Mouse (Mus musculus) intestine, postnatal 0 days (tissue): ENCODE data around the gene Theg. TPM values are rescaled to one million over a fixed set of nuclear protein-coding genes. Genes with fewer than 3 reads are reported as not detected.
A peak's percentile ranks its signal among the peaks of the same experiment; 100 is the strongest.

ENCODE experiments used
- ATAC-seq: fragments of 200-750 bp; cut with Nextera tagmentation; 2 replicates; pipeline ENCODE4 v1.8.0; 2017; ENCODE audit warnings: mild to moderate bottlenecking, moderate TSS enrichment, moderate library complexity
- H3K27ac ChIP-seq: fragments of 300-500 bp; sonication (generic); 2 replicates; pipeline ENCODE4 v1.5.1; 2014; ENCODE audit warnings: mild to moderate bottlenecking, low read depth, low read length, moderate library complexity
- H3K27me3 ChIP-seq: fragments of 300-500 bp; sonication (generic); replicated peaks from 2 replicates; pipeline ENCODE4 v1.6.1; 2014; ENCODE audit warnings: low read length, mixed read lengths; ENCODE audit not compliant: control insufficient read depth, insufficient read depth
- H3K36me3 ChIP-seq: fragments of 300-500 bp; sonication (generic); 2 replicates; pipeline ENCODE4 v1.6.1; 2014; ENCODE audit warnings: mild to moderate bottlenecking, moderate library complexity; ENCODE audit not compliant: control insufficient read depth, insufficient read depth
- H3K4me1 ChIP-seq: fragments of 300-500 bp; sonication (generic); replicated peaks from 2 replicates; pipeline ENCODE4 v1.6.1; 2014; ENCODE audit warnings: antibody characterized with exemption, low read length, mixed read lengths; ENCODE audit not compliant: control insufficient read depth, insufficient read depth
- H3K4me2 ChIP-seq: fragments of 300-500 bp; sonication (generic); replicated peaks from 2 replicates; pipeline ENCODE4 v1.6.1; 2014; ENCODE audit warnings: low read depth, mild to moderate bottlenecking, moderate library complexity
- H3K4me3 ChIP-seq: fragments of 300-500 bp; sonication (generic); 2 replicates; pipeline ENCODE4 v1.5.1; 2014; ENCODE audit warnings: low read depth, low read length
- H3K9ac ChIP-seq: fragments of 300-500 bp; sonication (generic); 2 replicates; pipeline ENCODE4 v1.6.1; 2014; ENCODE audit warnings: mild to moderate bottlenecking, low read depth, low read length
- H3K9me3 ChIP-seq: fragments of 300-500 bp; sonication (generic); 2 replicates; pipeline ENCODE4 v1.6.1; 2016; ENCODE audit warnings: mixed run types; ENCODE audit not compliant: control insufficient read depth
- CTCF ChIP-seq: sonication (generic); IDR thresholded peaks from 2 replicates; pipeline ENCODE4 v1.5.1; 2016; ENCODE audit warnings: low read depth, mild to moderate bottlenecking, control low read depth, antibody characterized with exemption, moderate library complexity
- WGBS: fragments of 180-500 bp; shearing (Covaris S2); extraction: QIAGEN DNeasy Blood & Tissue Kit; methylation state at CpG from one replicate; pipeline ENCODE4 v1.1.7; 2014; 5-methylcytosine and 5-hydroxymethylcytosine counted together
- polyA plus RNA-seq: library from polyadenylated mRNA; unstranded; fragments of >200 nt; fragmentation: Nextera tagmentation; extraction: Ambion mirVana; gene quantifications from 2 replicates; pipeline ENCODE4 v1.2.1, GENCODE M21; 2015

The Theg gene
- polyA plus RNA-seq, 1 experiment from 2014 or later: not detected

DNA sequence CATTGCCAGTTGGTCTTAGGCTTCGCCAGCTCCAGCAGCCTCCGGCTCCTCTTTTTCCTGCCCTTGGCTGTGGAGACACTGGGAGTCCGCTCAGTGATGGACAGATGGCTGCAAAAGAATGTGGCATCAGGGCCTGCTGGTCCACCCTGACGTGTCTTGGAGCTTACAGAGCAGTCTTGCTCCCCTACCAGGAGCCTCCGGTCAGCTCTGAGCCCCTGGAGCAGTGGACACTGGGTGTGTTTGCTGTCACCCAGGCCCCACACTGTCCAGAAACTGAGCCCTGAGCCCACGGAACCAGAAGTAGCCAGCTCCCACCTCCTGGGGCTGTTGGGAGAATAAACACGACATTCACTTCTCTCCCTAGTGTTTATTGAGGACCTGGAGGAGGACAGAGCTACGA lies 888 bp downstream of the Theg start:
- 78% methylated on average over 8 of the region's 8 CpGs for WGBS
- H3K4me1 ChIP-seq: no peaks in the 10 kb centered on the region
- no peak overlapping the region for H3K27ac ChIP-seq
- no peak overlapping the region for H3K4me3 ChIP-seq
- no peak for ATAC-seq
- no peak overlapping the region for H3K9ac ChIP-seq
- TF ChIP-seq CTCF: no peak
- no peaks in the 10 kb centered on the region for H3K27me3 ChIP-seq
- H3K4me2 ChIP-seq: no peak overlapping the region
- H3K36me3 ChIP-seq: no peaks in the 10 kb centered on the region
- no peaks in the 10 kb centered on the region for H3K9me3 ChIP-seq

DNA sequence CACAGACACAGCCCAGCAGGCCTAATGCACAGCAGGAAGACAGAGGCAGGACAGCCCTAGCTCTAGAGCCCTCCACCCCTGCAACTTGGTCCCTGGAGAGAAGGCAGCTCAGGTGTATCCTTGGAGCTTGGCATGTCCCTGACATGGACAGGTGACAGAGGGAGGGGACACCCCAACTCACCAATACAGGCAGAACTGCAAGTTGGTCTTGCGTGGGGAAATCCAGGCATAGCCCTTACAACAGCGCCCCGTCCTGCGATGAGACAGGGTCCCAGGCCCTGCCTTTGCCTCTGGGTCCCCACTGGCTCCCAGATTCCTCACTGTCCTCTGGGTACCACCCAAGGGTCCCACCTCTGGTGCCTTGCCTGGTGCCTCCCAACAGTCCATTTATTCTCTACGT lies 1.4 kb downstream of the Theg start:
- no peak overlapping the region for H3K27ac ChIP-seq
- no peaks in the 10 kb centered on the region for H3K4me1 ChIP-seq
- no peak overlapping the region for H3K4me3 ChIP-seq
- no peaks in the 10 kb centered on the region for H3K36me3 ChIP-seq
- WGBS: 100% methylated on average over 5 of the region's 5 CpGs
- H3K9ac ChIP-seq: no peak overlapping the region
- ATAC-seq: no peak
- no peak overlapping the region for H3K4me2 ChIP-seq
- H3K27me3 ChIP-seq: no peaks in the 10 kb centered on the region
- H3K9me3 ChIP-seq: no peaks in the 10 kb centered on the region
- TF ChIP-seq CTCF: no peak

DNA sequence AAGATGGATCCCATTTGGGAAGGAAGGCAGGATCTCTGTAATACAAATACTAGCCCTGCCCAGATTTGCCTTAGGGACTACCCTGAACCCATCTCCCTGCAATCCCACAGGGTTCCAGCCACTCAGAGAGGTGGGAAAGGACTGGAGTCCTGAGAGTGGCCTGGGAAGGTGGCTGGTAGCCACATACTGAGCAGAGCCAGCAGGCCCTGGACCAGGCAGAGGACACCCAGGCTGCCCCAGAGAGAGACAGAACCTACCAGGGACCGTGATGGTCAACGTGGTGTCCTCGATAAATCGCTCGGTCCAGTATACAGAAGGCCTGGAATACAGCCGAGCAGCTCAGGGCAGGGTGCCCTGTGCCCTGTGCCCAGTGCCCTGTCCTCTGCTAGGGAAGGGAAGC lies 2.0 kb downstream of the Theg start:
- H3K9ac ChIP-seq: no peak overlapping the region
- 88% methylated on average over 6 of the region's 6 CpGs for WGBS
- H3K27ac ChIP-seq: no peak overlapping the region
- no peaks in the 10 kb centered on the region for H3K9me3 ChIP-seq
- no peak overlapping the region for H3K4me2 ChIP-seq
- no peak for TF ChIP-seq CTCF
- H3K4me3 ChIP-seq: no peak overlapping the region
- no peaks in the 10 kb centered on the region for H3K4me1 ChIP-seq
- ATAC-seq: no peak
- no peaks in the 10 kb centered on the region for H3K36me3 ChIP-seq
- H3K27me3 ChIP-seq: no peaks in the 10 kb centered on the region

DNA sequence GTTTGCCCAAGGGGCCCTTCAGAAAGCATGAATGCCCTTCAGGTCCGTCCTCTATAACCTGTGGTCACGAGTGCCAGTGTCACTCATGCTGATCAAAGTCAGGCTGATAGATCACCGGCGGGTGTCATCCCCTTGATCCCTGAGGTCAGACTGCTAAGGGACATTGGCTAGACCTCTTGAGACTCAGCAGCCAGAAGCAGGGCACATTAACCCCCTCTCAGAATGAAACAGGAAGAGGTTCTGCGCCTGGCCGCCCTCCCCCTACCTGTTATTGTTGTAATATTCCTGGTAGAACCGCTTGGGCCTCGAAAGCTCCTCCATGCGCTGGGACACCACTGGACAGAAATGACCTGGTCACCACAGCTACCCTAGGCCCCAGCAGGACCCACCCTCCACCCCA lies 2.7 kb downstream of the Theg start:
- Histone ChIP-seq H3K9me3 (no peaks in the 10 kb centered on the region), H3K27me3 (no peaks in the 10 kb centered on the region), H3K36me3 (no peaks in the 10 kb centered on the region), H3K4me1 (no peaks in the 10 kb centered on the region), H3K4me3 (no peak overlapping the region), H3K4me2 (no peak overlapping the region), H3K27ac (no peak overlapping the region), H3K9ac (no peak overlapping the region)
- 75% methylated on average over 9 of the region's 9 CpGs for WGBS
- no peak for TF ChIP-seq CTCF
- ATAC-seq: no peak

DNA sequence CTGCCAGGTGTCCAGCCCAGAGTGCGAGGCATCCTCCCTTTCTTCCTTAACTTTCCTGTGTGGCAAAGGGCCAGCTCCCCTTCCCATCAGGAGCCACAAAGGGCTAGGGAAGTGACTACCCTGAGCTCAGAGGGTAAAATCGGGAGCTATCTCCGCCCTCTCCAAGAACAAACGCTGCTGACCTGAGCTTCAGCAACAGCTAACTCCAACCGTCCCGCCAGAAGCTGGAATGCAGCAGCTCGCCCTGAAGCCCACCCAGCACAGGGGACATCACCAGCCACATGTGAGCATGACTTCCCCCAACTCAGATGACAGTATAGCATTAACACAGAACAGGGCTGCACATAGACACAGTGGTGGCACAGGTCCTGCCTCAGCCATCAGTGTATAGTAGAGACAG lies 3.1 kb downstream of the Theg start:
- no peak overlapping the region for H3K4me2 ChIP-seq
- no peak for TF ChIP-seq CTCF
- ATAC-seq: no peak
- no peaks in the 10 kb centered on the region for H3K9me3 ChIP-seq
- no peaks in the 10 kb centered on the region for H3K36me3 ChIP-seq
- no peaks in the 10 kb centered on the region for H3K27me3 ChIP-seq
- H3K4me1 ChIP-seq: no peaks in the 10 kb centered on the region
- no peak overlapping the region for H3K9ac ChIP-seq
- H3K27ac ChIP-seq: no peak overlapping the region
- H3K4me3 ChIP-seq: no peak overlapping the region
- WGBS: 48% methylated on average over 7 of the region's 7 CpGs

DNA sequence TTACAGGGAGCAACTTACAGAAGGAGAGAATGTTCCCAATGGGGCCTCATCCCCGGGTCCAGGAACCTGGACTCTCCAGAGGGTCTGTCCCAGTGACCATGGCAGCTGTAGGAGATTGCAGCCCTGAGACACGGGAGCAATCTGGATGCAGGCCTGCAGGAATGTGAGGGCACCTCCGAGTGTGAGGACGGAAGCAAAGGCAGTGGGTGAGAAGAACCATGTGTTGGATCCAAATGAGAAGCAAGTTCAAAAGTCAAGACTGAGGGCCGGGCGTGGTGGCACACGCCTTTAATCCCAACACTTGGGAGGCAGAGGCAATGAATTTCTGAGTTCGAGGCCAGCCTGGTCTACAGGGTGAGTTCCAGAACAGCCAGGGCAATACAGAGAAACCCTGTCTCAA lies 5.6 kb downstream of the Theg start:
- WGBS: 86% methylated on average over 8 of the region's 8 CpGs
- H3K4me3 ChIP-seq: no peak overlapping the region
- H3K9me3 ChIP-seq: no peaks in the 10 kb centered on the region
- TF ChIP-seq CTCF: no peak
- no peak for ATAC-seq
- no peak overlapping the region for H3K9ac ChIP-seq
- H3K4me2 ChIP-seq: no peak overlapping the region
- H3K27ac ChIP-seq: no peak overlapping the region
- H3K36me3 ChIP-seq: no peaks in the 10 kb centered on the region
- no peaks in the 10 kb centered on the region for H3K4me1 ChIP-seq
- no peaks in the 10 kb centered on the region for H3K27me3 ChIP-seq

DNA sequence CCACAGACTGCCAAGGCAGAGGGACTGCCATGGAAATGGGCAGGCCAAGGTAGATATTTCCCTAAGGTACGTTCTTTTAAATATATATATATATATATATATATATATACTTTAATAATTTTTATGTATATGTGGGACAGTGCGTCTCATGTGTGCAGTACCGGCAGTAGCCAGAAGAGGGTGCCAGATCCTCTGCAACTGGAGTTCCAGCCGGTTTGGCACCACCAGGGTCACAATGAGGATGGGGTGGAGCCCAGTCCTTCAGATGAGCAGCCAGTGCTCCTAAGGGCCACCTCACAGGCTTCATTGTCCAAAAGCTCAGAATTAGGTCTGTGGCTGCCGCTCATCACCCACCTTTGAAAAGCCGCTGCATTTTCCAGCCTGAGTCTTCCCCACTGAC lies 6.3 kb downstream of the Theg start:
- Histone ChIP-seq H3K27me3 (no peaks in the 10 kb centered on the region), H3K4me1 (no peaks in the 10 kb centered on the region), H3K27ac (no peak overlapping the region), H3K9me3 (no peaks in the 10 kb centered on the region), H3K4me3 (no peak overlapping the region), H3K9ac (no peak overlapping the region), H3K4me2 (no peak overlapping the region), H3K36me3 (no peaks in the 10 kb centered on the region)
- no peak for ATAC-seq
- TF ChIP-seq CTCF: peak; percentile 68
- 49% methylated on average over 6 of the region's 6 CpGs for WGBS
